Mouse (Mus musculus): ENCODE data around the gene Kcnk3. TPM values are rescaled to one million over a fixed set of nuclear protein-coding genes. Genes with fewer than 3 reads are reported as not detected.

Kcnk3 gene
- polyA plus RNA-seq, 1 experiment from 2014 or later = 12.9 TPM

- H3K36me3 ChIP-seq (ENCODE audit: control insufficient read depth, insufficient read depth, low read length) = no peaks in the 10 kb centered on the region
- no peak overlapping the region for H3K9ac ChIP-seq (replicated peaks; ENCODE audit: low read depth, low read length)
- ATAC-seq (ENCODE audit: low read depth) = no peak
- H3K4me1 ChIP-seq (ENCODE audit: control insufficient read depth, insufficient read depth, low read length) = peaks cover 5% of the 10 kb centered on the region; the same call in 1 of the 2 replicates
- 71% methylated on average over 8 of the region's 8 CpGs for WGBS
- no peak overlapping the region for H3K4me2 ChIP-seq (ENCODE audit: low read depth, low read length)
- no peak overlapping the region for H3K4me3 ChIP-seq (ENCODE audit: low read depth, low read length)
- no peaks in the 10 kb centered on the region for H3K9me3 ChIP-seq (ENCODE audit: control insufficient read depth, low read length)
- H3K27ac ChIP-seq (ENCODE audit: low read depth, low read length) = no peak overlapping the region
- H3K27me3 ChIP-seq (ENCODE audit: control insufficient read depth, insufficient read depth, low read length) = peaks cover 3% of the 10 kb centered on the region; the same call in 1 of the 2 replicates
Measured at GRCm38 (mm10) chr5:30591786-30592185, 3.8 kb downstream of the Kcnk3 start.

- WGBS = 84% methylated on average over 11 of the region's 11 CpGs
Measured at GRCm38 (mm10) chr5:30592279-30592980, 4.5 kb downstream of the Kcnk3 start.

GRCm38 (mm10) chr5:30593360-30593759 is 5.4 kb downstream of the Kcnk3 start:
- H3K9me3 ChIP-seq (ENCODE audit: control insufficient read depth, low read length) = no peaks in the 10 kb centered on the region
- no peaks in the 10 kb centered on the region for H3K36me3 ChIP-seq (ENCODE audit: control insufficient read depth, insufficient read depth, low read length)
- no peak overlapping the region for H3K4me2 ChIP-seq (ENCODE audit: low read depth, low read length)
- no peak overlapping the region for H3K4me3 ChIP-seq (ENCODE audit: low read depth, low read length)
- H3K4me1 ChIP-seq (ENCODE audit: control insufficient read depth, insufficient read depth, low read length) = peaks cover 5% of the 10 kb centered on the region; the same call in 1 of the 2 replicates
- 0 out of 2 replicates have a peak overlapping the region, but pooled peaks have one; percentile 11 for H3K9ac ChIP-seq (replicated peaks; ENCODE audit: low read depth, low read length)
- 88% methylated on average over 11 of the region's 11 CpGs for WGBS
- peaks cover 3% of the 10 kb centered on the region; the same call in 1 of the 2 replicates for H3K27me3 ChIP-seq (ENCODE audit: control insufficient read depth, insufficient read depth, low read length)
- no peak for ATAC-seq (ENCODE audit: low read depth)
- no peak overlapping the region for H3K27ac ChIP-seq (ENCODE audit: low read depth, low read length)

More at GRCm38 (mm10) chr5:30592279-30592980, 4.5 kb downstream of the Kcnk3 start:
- Histone ChIP-seq H3K4me1 (ENCODE audit: control insufficient read depth, insufficient read depth, low read length) (peaks cover 5% of the 10 kb centered on the region; the same call in 1 of the 2 replicates), H3K9me3 (ENCODE audit: control insufficient read depth, low read length) (no peaks in the 10 kb centered on the region), H3K4me3 (ENCODE audit: low read depth, low read length) (no peak overlapping the region), H3K27ac (ENCODE audit: low read depth, low read length) (no peak overlapping the region), H3K4me2 (ENCODE audit: low read depth, low read length) (no peak overlapping the region), H3K27me3 (ENCODE audit: control insufficient read depth, insufficient read depth, low read length) (peaks cover 3% of the 10 kb centered on the region; the same call in 1 of the 2 replicates), H3K9ac (replicated peaks; ENCODE audit: low read depth, low read length) (no peak overlapping the region), H3K36me3 (ENCODE audit: control insufficient read depth, insufficient read depth, low read length) (no peaks in the 10 kb centered on the region)
- ATAC-seq (ENCODE audit: low read depth) = no peak

- Histone ChIP-seq H3K4me1 (ENCODE audit: control insufficient read depth, insufficient read depth, low read length) (peaks cover under 1% of the 10 kb centered on the region; the same call in 1 of the 2 replicates), H3K36me3 (ENCODE audit: control insufficient read depth, insufficient read depth, low read length) (no peaks in the 10 kb centered on the region), H3K9ac (replicated peaks; ENCODE audit: low read depth, low read length) (0 out of 2 replicates have a peak overlapping the region, but pooled peaks have one; percentile 11), H3K27me3 (ENCODE audit: control insufficient read depth, insufficient read depth, low read length) (no peaks in the 10 kb centered on the region), H3K4me2 (ENCODE audit: low read depth, low read length) (no peak overlapping the region), H3K9me3 (ENCODE audit: control insufficient read depth, low read length) (no peaks in the 10 kb centered on the region), H3K27ac (ENCODE audit: low read depth, low read length) (no peak overlapping the region), H3K4me3 (ENCODE audit: low read depth, low read length) (no peak overlapping the region)
- 47% methylated on average over 10 of the region's 10 CpGs for WGBS
- no peak for ATAC-seq (ENCODE audit: low read depth)
Measured at GRCm38 (mm10) chr5:30593811-30594504, 6.0 kb downstream of the Kcnk3 start.

- Histone ChIP-seq H3K36me3 (ENCODE audit: control insufficient read depth, insufficient read depth, low read length) (no peaks in the 10 kb centered on the region), H3K9me3 (ENCODE audit: control insufficient read depth, low read length) (no peaks in the 10 kb centered on the region), H3K27me3 (ENCODE audit: control insufficient read depth, insufficient read depth, low read length) (no peaks in the 10 kb centered on the region), H3K4me1 (ENCODE audit: control insufficient read depth, insufficient read depth, low read length) (no peaks in the 10 kb centered on the region), H3K4me3 (ENCODE audit: low read depth, low read length) (no peak overlapping the region), H3K9ac (replicated peaks; ENCODE audit: low read depth, low read length) (no peak overlapping the region), H3K4me2 (ENCODE audit: low read depth, low read length) (no peak overlapping the region), H3K27ac (ENCODE audit: low read depth, low read length) (no peak overlapping the region)
- ATAC-seq (ENCODE audit: low read depth) = no peak
- WGBS = 42% methylated on average over 6 of the region's 6 CpGs
Measured at GRCm38 (mm10) chr5:30594953-30595560, 7.1 kb downstream of the Kcnk3 start.

GRCm38 (mm10) chr5:30601397-30601796 is 13.4 kb downstream of the Kcnk3 start:
- H3K4me1 ChIP-seq (ENCODE audit: control insufficient read depth, insufficient read depth, low read length) = no peaks in the 10 kb centered on the region
- no peak overlapping the region for H3K4me2 ChIP-seq (ENCODE audit: low read depth, low read length)
- no peaks in the 10 kb centered on the region for H3K27me3 ChIP-seq (ENCODE audit: control insufficient read depth, insufficient read depth, low read length)
- no peaks in the 10 kb centered on the region for H3K36me3 ChIP-seq (ENCODE audit: control insufficient read depth, insufficient read depth, low read length)
- no peak overlapping the region for H3K9ac ChIP-seq (replicated peaks; ENCODE audit: low read depth, low read length)
- H3K9me3 ChIP-seq (ENCODE audit: control insufficient read depth, low read length) = no peaks in the 10 kb centered on the region
- no peak overlapping the region for H3K27ac ChIP-seq (ENCODE audit: low read depth, low read length)
- ATAC-seq (ENCODE audit: low read depth) = no peak
- no peak overlapping the region for H3K4me3 ChIP-seq (ENCODE audit: low read depth, low read length)
- WGBS = 41% methylated on average over 4 of the region's 4 CpGs

GRCm38 (mm10) chr5:30603255-30603654 is 15.3 kb downstream of the Kcnk3 start:
- no peak for ATAC-seq (ENCODE audit: low read depth)
- Histone ChIP-seq H3K4me2 (ENCODE audit: low read depth, low read length) (no peak overlapping the region), H3K27ac (ENCODE audit: low read depth, low read length) (no peak overlapping the region), H3K9me3 (ENCODE audit: control insufficient read depth, low read length) (no peaks in the 10 kb centered on the region), H3K36me3 (ENCODE audit: control insufficient read depth, insufficient read depth, low read length) (no peaks in the 10 kb centered on the region), H3K9ac (replicated peaks; ENCODE audit: low read depth, low read length) (no peak overlapping the region), H3K27me3 (ENCODE audit: control insufficient read depth, insufficient read depth, low read length) (no peaks in the 10 kb centered on the region), H3K4me1 (ENCODE audit: control insufficient read depth, insufficient read depth, low read length) (no peaks in the 10 kb centered on the region), H3K4me3 (ENCODE audit: low read depth, low read length) (no peak overlapping the region)
- WGBS = 36% methylated on average over 3 of the region's 3 CpGs

GRCm38 (mm10) chr5:30603926-30604325 is 16.0 kb downstream of the Kcnk3 start:
- Histone ChIP-seq H3K4me3 (ENCODE audit: low read depth, low read length) (no peak overlapping the region), H3K4me2 (ENCODE audit: low read depth, low read length) (no peak overlapping the region), H3K9ac (replicated peaks; ENCODE audit: low read depth, low read length) (no peak overlapping the region), H3K36me3 (ENCODE audit: control insufficient read depth, insufficient read depth, low read length) (no peaks in the 10 kb centered on the region), H3K4me1 (ENCODE audit: control insufficient read depth, insufficient read depth, low read length) (no peaks in the 10 kb centered on the region), H3K9me3 (ENCODE audit: control insufficient read depth, low read length) (no peaks in the 10 kb centered on the region), H3K27me3 (ENCODE audit: control insufficient read depth, insufficient read depth, low read length) (no peaks in the 10 kb centered on the region), H3K27ac (ENCODE audit: low read depth, low read length) (no peak overlapping the region)
- WGBS = 54% methylated on average over 4 of the region's 4 CpGs
- ATAC-seq (ENCODE audit: low read depth) = no peak

GRCm38 (mm10) chr5:30604769-30605188 is 16.8 kb downstream of the Kcnk3 start:
- Histone ChIP-seq H3K36me3 (ENCODE audit: control insufficient read depth, insufficient read depth, low read length) (no peaks in the 10 kb centered on the region), H3K4me3 (ENCODE audit: low read depth, low read length) (no peak overlapping the region), H3K4me1 (ENCODE audit: control insufficient read depth, insufficient read depth, low read length) (no peaks in the 10 kb centered on the region), H3K4me2 (ENCODE audit: low read depth, low read length) (no peak overlapping the region), H3K9me3 (ENCODE audit: control insufficient read depth, low read length) (no peaks in the 10 kb centered on the region), H3K9ac (replicated peaks; ENCODE audit: low read depth, low read length) (no peak overlapping the region), H3K27me3 (ENCODE audit: control insufficient read depth, insufficient read depth, low read length) (no peaks in the 10 kb centered on the region), H3K27ac (ENCODE audit: low read depth, low read length) (no peak overlapping the region)
- ATAC-seq (ENCODE audit: low read depth) = no peak
- 78% methylated on average over 8 of the region's 8 CpGs for WGBS
